Mouse (Mus musculus) MEL (cell line): ENCODE measurements around the gene Npy5r.

Experiments
- E2F4 ChIP-seq: IDR thresholded peaks from 2 replicates; pipeline ENCODE4 v1.6.1; 2011; ENCODE audit warnings: low read depth, low read length, improper control_type of control experiment, borderline replicate concordance
- EP300 ChIP-seq, 2 experiments: IDR thresholded peaks; 2 replicates each; pipeline ENCODE4 v1.6.1; 2011; ENCODE audit warnings: improper control_type of control experiment in 2 of 2, low read length in 2 of 2, low read depth in 1 of 2, mild to moderate bottlenecking in 1 of 2
- ETS1 ChIP-seq: IDR thresholded peaks from 2 replicates; pipeline ENCODE4 v1.6.1; 2012; ENCODE audit warnings: low read depth, mild to moderate bottlenecking, inconsistent platforms, low read length, improper control_type of control experiment, moderate library complexity
- HCFC1 ChIP-seq: IDR thresholded peaks from 2 replicates; pipeline ENCODE4 v1.6.1; 2012; ENCODE audit warnings: low read depth, mild to moderate bottlenecking, inconsistent platforms, low read length, improper control_type of control experiment, moderate library complexity
- MAX ChIP-seq: IDR thresholded peaks from 2 replicates; pipeline ENCODE4 v1.6.1; 2011; ENCODE audit warnings: low read length, improper control_type of control experiment
- NELFE ChIP-seq: IDR thresholded peaks from 2 replicates; pipeline ENCODE4 v1.6.1; 2011; ENCODE audit warnings: low read depth, low read length, improper control_type of control experiment
- POLR2A ChIP-seq, 2 experiments: IDR thresholded peaks; 2 replicates each; pipeline ENCODE4 v1.6.1; 2011 to 2012; ENCODE audit warnings: low read length in 2 of 2, mild to moderate bottlenecking in 2 of 2, control low read depth in 1 of 2, improper control_type of control experiment in 1 of 2, low read depth in 1 of 2, moderate library complexity in 1 of 2; ENCODE audit not compliant: control insufficient read depth in 1 of 2, insufficient read depth in 1 of 2, poor library complexity in 1 of 2
- RAD21 ChIP-seq: IDR thresholded peaks from 2 replicates; pipeline ENCODE4 v1.6.1; 2011; ENCODE audit warnings: mild to moderate bottlenecking, low read depth, low read length, improper control_type of control experiment
- TBP ChIP-seq: IDR thresholded peaks from 2 replicates; pipeline ENCODE4 v1.8.0; 2011; ENCODE audit warnings: low read depth, low read length, improper control_type of control experiment

- TF ChIP-seq NELFE: no peak
- TF ChIP-seq POLR2A (IDR thresholded peaks at IDR 0.05; ENCODE audit: control insufficient read depth in 1 of 2, insufficient read depth in 1 of 2, low read depth in 1 of 2, low read length in 2 of 2, poor library complexity in 1 of 2): no peak
- TF ChIP-seq TBP: no peak
- no peak for TF ChIP-seq EP300 (IDR thresholded peaks at IDR 0.05; ENCODE audit: low read depth in 1 of 2, low read length in 2 of 2)
- no peak for TF ChIP-seq E2F4
- no peak for TF ChIP-seq ETS1
- TF ChIP-seq RAD21: no peak
- TF ChIP-seq MAX: no peak
- no peak for TF ChIP-seq HCFC1
These were observed at the start of gene Npy5r for GRCm38 (mm10) chr8:66687511-66688329.
